Mouse (Mus musculus): ENCODE measurements around the gene 1700018B08Rik. TPM values are rescaled to one million over a fixed set of nuclear protein-coding genes. Genes with fewer than 3 reads are reported as not detected.
A peak's percentile ranks its signal among the peaks of the same experiment; 100 is the strongest.

1700018B08Rik gene
- total RNA-seq (2021), result not detected
- long read RNA-seq, experiment 1, result 0 reads
- long read RNA-seq, experiment 2, result 0 reads

GRCm38 (mm10) chr8:121544276-121544785 lies at the start of gene 1700018B08Rik:
1700018B08Rik (minus strand) TSS chr8:121544320.
- DNase-seq, result no peak

GRCm38 (mm10) chr8:121593293-121593692 lies 49.2 kb upstream of the 1700018B08Rik start:
- DNase-seq, result no peak

- DNase-seq, result no peak
These were observed 47.3 kb upstream of the 1700018B08Rik start for GRCm38 (mm10) chr8:121591178-121592066.

GRCm38 (mm10) chr8:121590203-121591177 lies 46.4 kb upstream of the 1700018B08Rik start, which contains the start of gene Map1lc3b:
Map1lc3b (plus strand) TSS chr8:121590361.
- peak; percentile 93 for DNase-seq

- no peak for DNase-seq
These were observed 45.1 kb upstream of the 1700018B08Rik start for GRCm38 (mm10) chr8:121589205-121589726.

GRCm38 (mm10) chr8:121588750-121589149 lies 44.6 kb upstream of the 1700018B08Rik start:
- DNase-seq, result no peak

GRCm38 (mm10) chr8:121585159-121585825 lies 41.2 kb upstream of the 1700018B08Rik start:
- DNase-seq, result peak; percentile 99

- no peak for DNase-seq
These were observed 40.6 kb upstream of the 1700018B08Rik start for GRCm38 (mm10) chr8:121584730-121585129.

GRCm38 (mm10) chr8:121583653-121584052 lies 39.5 kb upstream of the 1700018B08Rik start:
- peak; percentile 59 for DNase-seq

- peak; percentile 62 for DNase-seq
These were observed 36.3 kb upstream of the 1700018B08Rik start for GRCm38 (mm10) chr8:121580465-121580864.

GRCm38 (mm10) chr8:121578676-121579451 lies 34.7 kb upstream of the 1700018B08Rik start, which contains the start of gene Fbxo31:
Fbxo31 (minus strand) TSS chr8:121578806.
- DNase-seq, result peak; percentile 95

- no peak for DNase-seq
These were observed 33.9 kb upstream of the 1700018B08Rik start for GRCm38 (mm10) chr8:121577751-121578675.

GRCm38 (mm10) chr8:121575661-121576060 lies 31.5 kb upstream of the 1700018B08Rik start:
- no peak for DNase-seq

- peak; percentile 85 for DNase-seq
These were observed 29.2 kb upstream of the 1700018B08Rik start for GRCm38 (mm10) chr8:121573275-121573674.

- DNase-seq, result peak; percentile 76
These were observed 28.0 kb upstream of the 1700018B08Rik start for GRCm38 (mm10) chr8:121572121-121572520.

GRCm38 (mm10) chr8:121570801-121571200 lies 26.7 kb upstream of the 1700018B08Rik start:
- no peak for DNase-seq

- peak; percentile 64 for DNase-seq
These were observed 26.2 kb upstream of the 1700018B08Rik start for GRCm38 (mm10) chr8:121570335-121570734.

GRCm38 (mm10) chr8:121568321-121568720 lies 24.2 kb upstream of the 1700018B08Rik start:
- no peak for DNase-seq

GRCm38 (mm10) chr8:121563701-121564100 lies 19.6 kb upstream of the 1700018B08Rik start:
- no peak for DNase-seq
